Mouse (Mus musculus) CH12.LX (cell line): ENCODE results near the gene Ints7. TPM values are rescaled to one million over a fixed set of nuclear protein-coding genes. Genes with fewer than 3 reads are reported as not detected.

ENCODE experiments used
- DNase-seq: peaks from one replicate; pipeline ENCODE4 v3.0.0-alpha.2; 2013; ENCODE audit errors: extremely low read depth
- H3K27ac ChIP-seq: 2 replicates; pipeline ENCODE4 v1.5.1; 2012; ENCODE audit warnings: low read depth, mild to moderate bottlenecking, control low read depth, moderate library complexity; ENCODE audit not compliant: insufficient read depth
- H3K27me3 ChIP-seq: replicated peaks from 2 replicates; pipeline ENCODE3; 2012; ENCODE audit warnings: inconsistent platforms
- H3K36me3 ChIP-seq, 2 experiments: replicated peaks in 1 of 2; 2 replicates each; pipeline versions ENCODE3 to v1.6.1; 2012; ENCODE audit warnings: inconsistent platforms in 1 of 2, low read length in 1 of 2, mild to moderate bottlenecking in 1 of 2, mixed read lengths in 1 of 2, moderate library complexity in 1 of 2; ENCODE audit not compliant: control insufficient read depth in 1 of 2, insufficient read depth in 1 of 2
- H3K4me1 ChIP-seq, 2 experiments: 2 replicates each; pipeline ENCODE4 v1.6.1; 2012; ENCODE audit warnings: inconsistent platforms in 1 of 2, moderate library complexity in 1 of 2; ENCODE audit not compliant: insufficient read depth in 2 of 2, control insufficient read depth in 1 of 2
- H3K4me2 ChIP-seq: 2 replicates; pipeline ENCODE4 v1.6.1; 2012; ENCODE audit warnings: low read depth, mild to moderate bottlenecking, control low read depth; ENCODE audit not compliant: poor library complexity, insufficient read depth, severe bottlenecking
- H3K4me3 ChIP-seq, 3 experiments: fragments of 150-350 bp in 1 of 3; sonication (generic) in 1 of 3; replicated peaks in 1 of 3; 2 replicates each; pipeline versions ENCODE3 to v1.5.1; 2011 to 2012; ENCODE audit warnings: low read depth in 2 of 3, low read length in 2 of 3, mild to moderate bottlenecking in 2 of 3, moderate library complexity in 2 of 3, control low read depth in 1 of 3, improper control_type of control experiment in 1 of 3, inconsistent platforms in 1 of 3, mixed read lengths in 1 of 3; ENCODE audit not compliant: poor library complexity in 1 of 3
- H3K79me2 ChIP-seq: replicated peaks from 2 replicates; pipeline ENCODE4 v1.6.1; 2012; ENCODE audit warnings: mild to moderate bottlenecking, moderate library complexity; ENCODE audit not compliant: control insufficient read depth, poor library complexity, insufficient read depth, severe bottlenecking; ENCODE audit errors: extremely low read depth
- H3K9ac ChIP-seq: 2 replicates; pipeline ENCODE4 v1.6.1; 2012; ENCODE audit warnings: low read depth, mild to moderate bottlenecking, control low read depth, moderate library complexity; ENCODE audit not compliant: insufficient read depth
- H3K9me3 ChIP-seq: replicated peaks from 2 replicates; pipeline ENCODE3; 2012; ENCODE audit warnings: low read length, inconsistent platforms, mixed read lengths
- CHD1 ChIP-seq: IDR thresholded peaks from 2 replicates; pipeline ENCODE4 v1.6.1; 2012; ENCODE audit warnings: low read depth, low read length, improper control_type of control experiment, inconsistent platforms
- CHD2 ChIP-seq: IDR thresholded peaks from 2 replicates; pipeline ENCODE4 v1.6.1; 2011; ENCODE audit warnings: low read length, improper control_type of control experiment
- CTCF ChIP-seq, 2 experiments: IDR thresholded peaks in 1 of 2; conservative IDR thresholded peaks in 1 of 2; 2 replicates each; pipeline ENCODE4 v1.5.1; 2011 to 2012; ENCODE audit warnings: low read depth in 2 of 2, low read length in 2 of 2, improper control_type of control experiment in 1 of 2, inconsistent platforms in 1 of 2, mild to moderate bottlenecking in 1 of 2, moderate library complexity in 1 of 2
- E2F4 ChIP-seq: IDR thresholded peaks from 2 replicates; pipeline ENCODE4 v1.6.1; 2011; ENCODE audit warnings: low read depth, low read length, improper control_type of control experiment; ENCODE audit not compliant: insufficient replicate concordance
- ETS1 ChIP-seq: conservative IDR thresholded peaks from 2 replicates; pipeline ENCODE4 v1.6.1; 2012; ENCODE audit warnings: low read depth, mild to moderate bottlenecking, inconsistent platforms, low read length, improper control_type of control experiment, moderate library complexity
- GABPA ChIP-seq: IDR thresholded peaks from 2 replicates; pipeline ENCODE4 v1.6.1; 2012; ENCODE audit warnings: low read depth, low read length, improper control_type of control experiment, inconsistent platforms; ENCODE audit not compliant: insufficient replicate concordance
- HCFC1 ChIP-seq: IDR thresholded peaks from 2 replicates; pipeline ENCODE4 v1.6.1; 2012; ENCODE audit warnings: low read depth, mild to moderate bottlenecking, inconsistent platforms, low read length, improper control_type of control experiment
- IRF4 ChIP-seq: IDR thresholded peaks from 2 replicates; pipeline ENCODE4 v1.6.1; 2014; ENCODE audit warnings: low read depth, mild to moderate bottlenecking, inconsistent platforms, low read length, improper control_type of control experiment
- KAT2A ChIP-seq: IDR thresholded peaks from 2 replicates; pipeline ENCODE4 v1.6.1; 2012; ENCODE audit warnings: low read length, improper control_type of control experiment, inconsistent platforms; ENCODE audit not compliant: insufficient replicate concordance
- MAX ChIP-seq: IDR thresholded peaks from 2 replicates; pipeline ENCODE4 v1.6.1; 2011; ENCODE audit warnings: low read length, improper control_type of control experiment
- MEF2A ChIP-seq: IDR thresholded peaks from 2 replicates; pipeline ENCODE4 v1.6.1; 2014; ENCODE audit warnings: low read depth, mild to moderate bottlenecking, inconsistent platforms, low read length, improper control_type of control experiment, borderline replicate concordance
- MXI1 ChIP-seq: IDR thresholded peaks from 2 replicates; pipeline ENCODE4 v1.6.1; 2011; ENCODE audit warnings: mild to moderate bottlenecking, low read depth, low read length, improper control_type of control experiment
- NELFE ChIP-seq: IDR thresholded peaks from 2 replicates; pipeline ENCODE4 v1.6.1; 2011; ENCODE audit warnings: low read depth, low read length, improper control_type of control experiment
- NRF1 ChIP-seq: IDR thresholded peaks from 2 replicates; pipeline ENCODE4 v1.6.1; 2014; ENCODE audit warnings: low read depth, mild to moderate bottlenecking, inconsistent platforms, low read length, improper control_type of control experiment, moderate library complexity
- PAX5 ChIP-seq: IDR thresholded peaks from 2 replicates; pipeline ENCODE4 v1.6.1; 2012; ENCODE audit warnings: low read length, inconsistent platforms, mixed read lengths
- POLR2AphosphoS2 ChIP-seq: IDR thresholded peaks from 2 replicates; pipeline ENCODE4 v1.6.1; 2011; ENCODE audit warnings: low read depth, low read length, improper control_type of control experiment
- UBTF ChIP-seq: IDR thresholded peaks from 2 replicates; pipeline ENCODE4 v1.6.1; 2012; ENCODE audit warnings: low read depth, mild to moderate bottlenecking, inconsistent platforms, low read length, improper control_type of control experiment, moderate library complexity
- ZMIZ1 ChIP-seq: IDR thresholded peaks from 2 replicates; pipeline ENCODE4 v1.6.1; 2012; ENCODE audit warnings: low read depth, mild to moderate bottlenecking, inconsistent platforms, low read length, improper control_type of control experiment
- ZNF384 ChIP-seq: IDR thresholded peaks from 2 replicates; pipeline ENCODE4 v1.6.1; 2012; ENCODE audit warnings: low read depth, low read length, improper control_type of control experiment, inconsistent platforms
- dilution Hi-C: fragments of 300-500 bp; cut with MboI; formaldehyde crosslinking; loops from 2 replicates; pipeline ENCODE4 v1.14.3; 2020; ENCODE audit warnings: low sequenced_read_pairs; ENCODE audit not compliant: extremely low pct_unique_long_range_greater_than_20kb, extremely low pct_ligation_motif_present
- in situ Hi-C: fragments of 300-500 bp; cut with MboI; formaldehyde crosslinking; loops from 3 replicates; pipeline ENCODE4 v1.14.3; 2019; ENCODE audit warnings: low sequenced_read_pairs, low pct_ligation_motif_present, low pct_unique_long_range_greater_than_20kb, mixed read lengths
- polyA plus RNA-seq: library from polyadenylated mRNA; unstranded; fragments of >175 nt; gene quantifications from 2 replicates; pipeline ENCODE4 v1.2.1, GENCODE M21; 2012; ENCODE audit warnings: low read depth; ENCODE audit not compliant: insufficient read length
- total RNA-seq, 2 experiments: library from RNA; depleted of rRNA; stranded (reverse); fragments of 300-350 nt in 1 of 2; fragments of >200 nt in 1 of 2; gene quantifications; 2 replicates each; pipeline ENCODE4 v1.2.3; 2012 to 2014

The Ints7 gene
- total and polyA plus RNA-seq, 3 experiments: 30.4 to 58.8 (median 50.5) TPM

- TF ChIP-seq GABPA (no peak), CHD2 (peak; percentile 28; the same call in 1 of the 2 replicates)
- dilution Hi-C loops: no loop called here
These were observed 67.5 kb downstream of the Ints7 start for GRCm38 (mm10) chr1:191642903-191643302.

DNA sequence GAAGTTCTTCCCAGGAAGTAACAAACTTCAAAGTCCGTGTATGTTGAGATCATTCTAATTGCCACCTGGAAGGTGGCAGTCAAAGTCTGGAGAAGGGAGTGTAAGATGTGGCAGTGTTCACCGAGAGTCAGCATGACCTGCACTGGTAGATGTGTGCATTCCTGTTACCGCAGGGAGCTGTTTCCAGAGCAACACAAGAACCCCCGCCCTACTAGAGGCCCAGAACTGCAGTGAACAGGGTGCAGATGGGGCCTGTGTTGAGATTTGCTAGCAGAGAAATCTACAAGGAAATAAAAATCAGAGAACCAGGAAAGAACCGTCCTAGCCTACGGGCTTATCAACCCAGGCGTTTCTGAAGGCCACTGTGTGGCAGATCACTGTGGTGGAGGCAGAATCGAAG is 70.5 kb downstream of the Ints7 start:
- in situ Hi-C loops: no loop called here
- no peak overlapping the region for H3K27ac ChIP-seq
- peaks cover 1% of the 10 kb centered on the region for H3K27me3 ChIP-seq
- dilution Hi-C loops: no loop called here
- no peak for DNase-seq
- TF ChIP-seq E2F4 (no peak), IRF4 (no peak), ZNF384 (no peak), UBTF (no peak)
- TF ChIP-seq, all 38 proteins: peak for 0
- no peak overlapping the region for H3K4me3 ChIP-seq
- H3K9me3 ChIP-seq: no peaks in the 10 kb centered on the region
- no peaks in the 10 kb centered on the region for H3K36me3 ChIP-seq
- no peaks in the 10 kb centered on the region for H3K79me2 ChIP-seq
- H3K4me2 ChIP-seq: no peak overlapping the region
- H3K9ac ChIP-seq: no peak overlapping the region
- peaks cover 5 to 14% of the 10 kb centered on the region in 2 experiments for H3K4me1 ChIP-seq

More at GRCm38 (mm10) chr1:191642903-191643302, 67.5 kb downstream of the Ints7 start:
- H3K4me3 ChIP-seq: no peak overlapping the region
- in situ Hi-C loops: no loop called here
- peaks cover 1% of the 10 kb centered on the region for H3K27me3 ChIP-seq
- no peak overlapping the region for H3K9ac ChIP-seq
- no peak overlapping the region for H3K4me2 ChIP-seq
- peaks cover 5 to 19% of the 10 kb centered on the region in 2 experiments for H3K4me1 ChIP-seq
- no peaks in the 10 kb centered on the region for H3K79me2 ChIP-seq
- no peak overlapping the region for H3K27ac ChIP-seq
- DNase-seq: no peak
- H3K9me3 ChIP-seq: no peaks in the 10 kb centered on the region
- no peaks in the 10 kb centered on the region for H3K36me3 ChIP-seq

GRCm38 (mm10) chr1:191647590-191647989 is 72.2 kb downstream of the Ints7 start:
- H3K79me2 ChIP-seq: no peaks in the 10 kb centered on the region
- no peak overlapping the region for H3K9ac ChIP-seq
- no peaks in the 10 kb centered on the region for H3K27me3 ChIP-seq
- dilution Hi-C loops: no loop called here
- no peak overlapping the region for H3K4me2 ChIP-seq
- TF ChIP-seq UBTF: no peak
- TF ChIP-seq, all 38 proteins: peak for 0
- Histone ChIP-seq H3K9me3 (no peaks in the 10 kb centered on the region), H3K4me3 (no peak overlapping the region), H3K36me3 (no peaks in the 10 kb centered on the region), H3K27ac (no peak overlapping the region), H3K4me1 (peaks cover 2 to 14% of the 10 kb centered on the region in 2 experiments; a peak in 2 of 4 replicates)
- in situ Hi-C loops: no loop called here
- DNase-seq: no peak

- no peaks in the 10 kb centered on the region for H3K79me2 ChIP-seq
- no peak overlapping the region for H3K4me3 ChIP-seq
- no peak overlapping the region for H3K9ac ChIP-seq
- H3K27me3 ChIP-seq: no peaks in the 10 kb centered on the region
- dilution Hi-C loops (no loop called here), in situ Hi-C loops (no loop called here)
- H3K36me3 ChIP-seq: no peaks in the 10 kb centered on the region
- no peak for DNase-seq
- no peak overlapping the region for H3K4me2 ChIP-seq
- H3K9me3 ChIP-seq: no peaks in the 10 kb centered on the region
- H3K4me1 ChIP-seq: peaks cover 12 to 52% of the 10 kb centered on the region in 2 experiments
- no peak overlapping the region for H3K27ac ChIP-seq
- no peak for TF ChIP-seq HCFC1
- no peak for TF ChIP-seq CHD2
- TF ChIP-seq MXI1: no peak
- no peak for TF ChIP-seq POLR2AphosphoS2
- TF ChIP-seq ZMIZ1: no peak
- TF ChIP-seq GABPA: no peak
- no peak for TF ChIP-seq NELFE
- no peak for TF ChIP-seq CHD1
- TF ChIP-seq E2F4: no peak
- no peak for TF ChIP-seq PAX5
- no peak for TF ChIP-seq MEF2A
- TF ChIP-seq ETS1: no peak
- no peak for TF ChIP-seq NRF1
- no peak for TF ChIP-seq ZNF384
- no peak for TF ChIP-seq CTCF (conservative IDR thresholded peaks at IDR 0.05 in 1 of 2, IDR thresholded peaks at IDR 0.05 in 1 of 2; ENCODE audit: low read depth in 2 of 2, low read length in 2 of 2)
- TF ChIP-seq MAX: no peak
- TF ChIP-seq KAT2A: no peak
These were observed 84.0 kb downstream of the Ints7 start for GRCm38 (mm10) chr1:191659441-191659840.
